Mouse (Mus musculus): Measurements from ENCODE around the gene Atg9b. TPM values are rescaled to one million over a fixed set of nuclear protein-coding genes. Genes with fewer than 3 reads are reported as not detected.

Gene Atg9b
- polyA plus RNA-seq, 1 experiment from 2014 or later, result 2.5 TPM

- Histone ChIP-seq H3K27ac (peak overlapping the region; percentile 65), H3K9ac (peak overlapping the region; percentile 33), H3K9me3 (no peaks in the 10 kb centered on the region), H3K36me3 (no peaks in the 10 kb centered on the region), H3K4me1 (peaks cover 23% of the 10 kb centered on the region), H3K27me3 (replicated peaks) (peaks cover 28% of the 10 kb centered on the region), H3K4me2 (peak overlapping the region; percentile 99), H3K4me3 (replicated peaks) (peak overlapping the region; percentile 50)
- WGBS, result under 1% methylated on average over 73 of the region's 73 CpGs
- peak; percentile 47 for ATAC-seq (ENCODE audit: insufficient read depth, low FRiP score, low read depth)
These were observed 4.4 kb downstream of the Atg9b start for GRCm38 (mm10) chr5:24387264-24388241.

GRCm38 (mm10) chr5:24385887-24386550 lies 5.9 kb downstream of the Atg9b start:
- Histone ChIP-seq H3K27ac (no peak overlapping the region), H3K27me3 (replicated peaks) (peaks cover 28% of the 10 kb centered on the region), H3K4me2 (no peak overlapping the region), H3K9me3 (no peaks in the 10 kb centered on the region), H3K4me1 (peaks cover 24% of the 10 kb centered on the region), H3K36me3 (no peaks in the 10 kb centered on the region), H3K4me3 (replicated peaks) (no peak overlapping the region), H3K9ac (no peak overlapping the region)
- 85% methylated on average over 10 of the region's 10 CpGs for WGBS
- no peak for ATAC-seq (ENCODE audit: insufficient read depth, low FRiP score, low read depth)

GRCm38 (mm10) chr5:24385374-24385773 lies 6.6 kb downstream of the Atg9b start:
- no peaks in the 10 kb centered on the region for H3K36me3 ChIP-seq
- no peak overlapping the region for H3K4me2 ChIP-seq
- no peak for ATAC-seq (ENCODE audit: insufficient read depth, low FRiP score, low read depth)
- H3K9ac ChIP-seq, result no peak overlapping the region
- H3K4me3 ChIP-seq (replicated peaks), result no peak overlapping the region
- H3K4me1 ChIP-seq, result peaks cover 24% of the 10 kb centered on the region
- peaks cover 28% of the 10 kb centered on the region for H3K27me3 ChIP-seq (replicated peaks)
- 93% methylated on average over 5 of the region's 5 CpGs for WGBS
- no peaks in the 10 kb centered on the region for H3K9me3 ChIP-seq
- no peak overlapping the region for H3K27ac ChIP-seq

GRCm38 (mm10) chr5:24384407-24384806 lies 7.5 kb downstream of the Atg9b start:
- Histone ChIP-seq H3K27ac (no peak overlapping the region), H3K4me1 (peaks cover 24% of the 10 kb centered on the region), H3K27me3 (replicated peaks) (peaks cover 28% of the 10 kb centered on the region), H3K36me3 (no peaks in the 10 kb centered on the region), H3K9ac (no peak overlapping the region), H3K4me3 (replicated peaks) (no peak overlapping the region), H3K9me3 (no peaks in the 10 kb centered on the region), H3K4me2 (no peak overlapping the region)
- 64% methylated on average over 6 of the region's 6 CpGs for WGBS
- ATAC-seq (ENCODE audit: insufficient read depth, low FRiP score, low read depth), result no peak

GRCm38 (mm10) chr5:24383026-24383859 lies 8.7 kb downstream of the Atg9b start:
- peaks cover 21% of the 10 kb centered on the region for H3K4me1 ChIP-seq
- 1% methylated on average over 34 of the region's 34 CpGs for WGBS
- peak overlapping the region; percentile 33; the same call in 1 of the 2 replicates for H3K9ac ChIP-seq
- no peaks in the 10 kb centered on the region for H3K36me3 ChIP-seq
- peak; percentile 90 for ATAC-seq (ENCODE audit: insufficient read depth, low FRiP score, low read depth)
- no peaks in the 10 kb centered on the region for H3K9me3 ChIP-seq
- H3K27me3 ChIP-seq (replicated peaks), result peaks cover 27% of the 10 kb centered on the region
- H3K4me3 ChIP-seq (replicated peaks), result peak overlapping the region; percentile 39
- peak overlapping the region; percentile 17; the same call in 1 of the 2 replicates for H3K27ac ChIP-seq
- H3K4me2 ChIP-seq, result peak overlapping the region; percentile 63

GRCm38 (mm10) chr5:24381988-24382387 lies 10.0 kb downstream of the Atg9b start:
- H3K27me3 ChIP-seq (replicated peaks), result peaks cover 23% of the 10 kb centered on the region
- no peak overlapping the region for H3K9ac ChIP-seq

GRCm38 (mm10) chr5:24381486-24381885 lies 10.5 kb downstream of the Atg9b start:
- Histone ChIP-seq H3K36me3 (no peaks in the 10 kb centered on the region), H3K4me3 (replicated peaks) (no peak overlapping the region), H3K27ac (no peak overlapping the region), H3K9ac (no peak overlapping the region), H3K27me3 (replicated peaks) (peaks cover 18% of the 10 kb centered on the region), H3K9me3 (no peaks in the 10 kb centered on the region), H3K4me1 (peaks cover 9% of the 10 kb centered on the region; the same call in 1 of the 2 replicates), H3K4me2 (no peak overlapping the region)
- ATAC-seq (ENCODE audit: insufficient read depth, low FRiP score, low read depth), result no peak
- 61% methylated on average over 6 of the region's 6 CpGs for WGBS

More at GRCm38 (mm10) chr5:24381988-24382387, 10.0 kb downstream of the Atg9b start:
- H3K4me1 ChIP-seq, result peaks cover 9% of the 10 kb centered on the region; the same call in 1 of the 2 replicates
- ATAC-seq (ENCODE audit: insufficient read depth, low FRiP score, low read depth), result no peak
- no peaks in the 10 kb centered on the region for H3K36me3 ChIP-seq
- no peak overlapping the region for H3K4me3 ChIP-seq (replicated peaks)
- no peaks in the 10 kb centered on the region for H3K9me3 ChIP-seq
- H3K27ac ChIP-seq, result no peak overlapping the region
- H3K4me2 ChIP-seq, result no peak overlapping the region
- WGBS, result 51% methylated on average over 2 of the region's 2 CpGs

GRCm38 (mm10) chr5:24380499-24380898 lies 11.4 kb downstream of the Atg9b start:
- no peak overlapping the region for H3K9ac ChIP-seq
- no peak for ATAC-seq (ENCODE audit: insufficient read depth, low FRiP score, low read depth)
- H3K4me3 ChIP-seq (replicated peaks), result no peak overlapping the region
- WGBS, result 87% methylated on average over 4 of the region's 4 CpGs
- no peaks in the 10 kb centered on the region for H3K36me3 ChIP-seq
- H3K4me1 ChIP-seq, result peaks cover 9% of the 10 kb centered on the region; the same call in 1 of the 2 replicates
- no peaks in the 10 kb centered on the region for H3K9me3 ChIP-seq
- H3K27ac ChIP-seq, result no peak overlapping the region
- no peak overlapping the region for H3K4me2 ChIP-seq
- peaks cover 8% of the 10 kb centered on the region; the same call in 1 of the 2 replicates for H3K27me3 ChIP-seq (replicated peaks)

GRCm38 (mm10) chr5:24379501-24379900 lies 12.4 kb downstream of the Atg9b start:
- H3K4me1 ChIP-seq, result peaks cover 13% of the 10 kb centered on the region
- no peak overlapping the region for H3K9ac ChIP-seq
- H3K27me3 ChIP-seq (replicated peaks), result 0 out of 2 replicates have a peak, but pooled peaks cover 3% of the 10 kb centered on the region
- H3K4me2 ChIP-seq, result no peak overlapping the region
- no peak overlapping the region for H3K27ac ChIP-seq
- no peak for ATAC-seq (ENCODE audit: insufficient read depth, low FRiP score, low read depth)
- no peak overlapping the region for H3K4me3 ChIP-seq (replicated peaks)
- no peaks in the 10 kb centered on the region for H3K36me3 ChIP-seq
- H3K9me3 ChIP-seq, result no peaks in the 10 kb centered on the region
- 57% methylated on average over 4 of the region's 4 CpGs for WGBS

GRCm38 (mm10) chr5:24378700-24379099 lies 13.2 kb downstream of the Atg9b start:
- Histone ChIP-seq H3K36me3 (no peaks in the 10 kb centered on the region), H3K27me3 (replicated peaks) (0 out of 2 replicates have a peak, but pooled peaks cover 3% of the 10 kb centered on the region), H3K27ac (no peak overlapping the region), H3K9ac (no peak overlapping the region), H3K4me2 (no peak overlapping the region), H3K4me3 (replicated peaks) (no peak overlapping the region), H3K4me1 (peaks cover 15% of the 10 kb centered on the region), H3K9me3 (no peaks in the 10 kb centered on the region)
- 85% methylated on average over 2 of the region's 2 CpGs for WGBS
- no peak for ATAC-seq (ENCODE audit: insufficient read depth, low FRiP score, low read depth)

- no peaks in the 10 kb centered on the region for H3K9me3 ChIP-seq
- no peak overlapping the region for H3K27ac ChIP-seq
- 49% methylated on average over 7 of the region's 7 CpGs for WGBS
- H3K4me3 ChIP-seq (replicated peaks), result no peak overlapping the region
- no peak overlapping the region for H3K4me2 ChIP-seq
- peaks cover 10% of the 10 kb centered on the region for H3K4me1 ChIP-seq
- ATAC-seq (ENCODE audit: insufficient read depth, low FRiP score, low read depth), result no peak
- no peak overlapping the region for H3K9ac ChIP-seq
- 0 out of 2 replicates have a peak, but pooled peaks cover 3% of the 10 kb centered on the region for H3K27me3 ChIP-seq (replicated peaks)
- H3K36me3 ChIP-seq, result no peaks in the 10 kb centered on the region
These were observed 17.1 kb downstream of the Atg9b start for GRCm38 (mm10) chr5:24374666-24375328.
